Mouse (Mus musculus) E14TG2a.4 (cell line): ENCODE data around the gene Mesp1.

Source experiments
- H3K27me3 ChIP-seq: 2 replicates; pipeline ENCODE4 v1.6.1; 2014; ENCODE audit warnings: low read length, control low read depth; ENCODE audit not compliant: insufficient read depth
- H3K36me3 ChIP-seq: 2 replicates; pipeline ENCODE4 v1.6.1; 2014; ENCODE audit warnings: low read length, control low read depth; ENCODE audit not compliant: insufficient read depth
- H3K4me1 ChIP-seq: replicated peaks from 2 replicates; pipeline ENCODE4 v1.6.1; 2014; ENCODE audit warnings: low read depth, low read length, control low read depth
- H3K4me3 ChIP-seq: replicated peaks from 2 replicates; pipeline ENCODE4 v1.5.1; 2014; ENCODE audit warnings: mild to moderate bottlenecking, low read length
- H3K9me3 ChIP-seq: 2 replicates; pipeline ENCODE4 v1.6.1; 2014; ENCODE audit warnings: low read length, control low read depth
- CTCF ChIP-seq: conservative IDR thresholded peaks from 2 replicates; pipeline ENCODE4 v1.5.1; 2014; ENCODE audit warnings: low read length
- NANOG ChIP-seq: IDR thresholded peaks from 2 replicates; pipeline ENCODE4 v1.6.1; 2014; ENCODE audit warnings: borderline replicate concordance, low read length, mixed read lengths
- POU5F1 ChIP-seq: IDR thresholded peaks from 2 replicates; pipeline ENCODE4 v1.6.1; 2014; ENCODE audit warnings: low read length, borderline replicate concordance

Mesp1 gene

DNA sequence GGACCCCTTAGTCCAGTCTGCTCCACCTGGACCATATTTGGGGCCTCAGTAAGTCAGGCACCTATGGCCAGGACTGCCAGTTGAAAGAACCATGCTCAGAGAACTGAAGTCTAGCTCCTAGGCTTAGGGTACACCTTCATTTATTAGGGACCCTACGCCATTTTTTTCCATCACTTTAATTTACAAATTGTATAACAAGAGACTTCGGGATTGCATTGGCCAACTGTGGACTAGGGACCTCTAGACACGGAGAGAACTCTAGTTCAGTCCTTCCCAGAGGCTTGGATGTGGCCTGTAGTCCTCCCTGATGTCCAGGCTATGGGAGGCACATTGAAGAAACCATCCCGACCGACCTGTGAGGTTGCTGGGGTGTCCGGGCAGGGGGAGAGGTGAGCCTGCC is at the start of gene Mesp1:
Gene Mesp1, minus strand, starts transcription at position 101 of the 400 bp plus-strand sequence.
- Histone ChIP-seq H3K4me1 (peaks cover 34% of the 10 kb centered on the region), H3K9me3 (no peaks in the 10 kb centered on the region), H3K27me3 (peaks cover 87% of the 10 kb centered on the region), H3K36me3 (no peaks in the 10 kb centered on the region), H3K4me3 (peak within 1 kb of the TSS; percentile 82)
- TF ChIP-seq CTCF (no peak), POU5F1 (no peak), NANOG (no peak)

GRCm38 (mm10) chr7:79842163-79842562 is 48.6 kb upstream of the Mesp1 start:
- Histone ChIP-seq H3K27me3 (peaks cover 27% of the 10 kb centered on the region), H3K36me3 (peaks cover 22% of the 10 kb centered on the region), H3K9me3 (no peaks in the 10 kb centered on the region), H3K4me3 (no peak overlapping the region), H3K4me1 (peaks cover 15% of the 10 kb centered on the region)
- TF ChIP-seq POU5F1 (no peak), NANOG (no peak), CTCF (no peak)

GRCm38 (mm10) chr7:79837247-79837646 is 43.7 kb upstream of the Mesp1 start:
- Histone ChIP-seq H3K4me1 (peaks cover 3% of the 10 kb centered on the region; the same call in 1 of the 2 replicates), H3K27me3 (no peaks in the 10 kb centered on the region), H3K4me3 (no peak overlapping the region), H3K9me3 (no peaks in the 10 kb centered on the region), H3K36me3 (peaks cover 28% of the 10 kb centered on the region)
- no peak for TF ChIP-seq NANOG
- no peak for TF ChIP-seq POU5F1
- no peak for TF ChIP-seq CTCF

GRCm38 (mm10) chr7:79835196-79835595 is 41.6 kb upstream of the Mesp1 start:
- peaks cover 15% of the 10 kb centered on the region for H3K36me3 ChIP-seq
- H3K4me1 ChIP-seq = no peaks in the 10 kb centered on the region
- TF ChIP-seq CTCF (no peak), POU5F1 (no peak), NANOG (no peak)
- no peaks in the 10 kb centered on the region for H3K9me3 ChIP-seq
- no peaks in the 10 kb centered on the region for H3K27me3 ChIP-seq
- no peak overlapping the region for H3K4me3 ChIP-seq

- Histone ChIP-seq H3K4me1 (no peaks in the 10 kb centered on the region), H3K27me3 (no peaks in the 10 kb centered on the region), H3K9me3 (no peaks in the 10 kb centered on the region), H3K36me3 (peaks cover 5% of the 10 kb centered on the region), H3K4me3 (no peak overlapping the region)
- TF ChIP-seq POU5F1 = no peak
- no peak for TF ChIP-seq CTCF
- TF ChIP-seq NANOG = no peak
Measured at GRCm38 (mm10) chr7:79832980-79833379, 39.4 kb upstream of the Mesp1 start.

- H3K4me3 ChIP-seq = no peak overlapping the region
- peaks cover 15% of the 10 kb centered on the region for H3K36me3 ChIP-seq
- H3K27me3 ChIP-seq = no peaks in the 10 kb centered on the region
- TF ChIP-seq NANOG (no peak), CTCF (no peak), POU5F1 (no peak)
- 0 out of 2 replicates have a peak, but pooled peaks cover under 1% of the 10 kb centered on the region for H3K4me1 ChIP-seq
- no peaks in the 10 kb centered on the region for H3K9me3 ChIP-seq
Measured at GRCm38 (mm10) chr7:79831585-79831984, 38.0 kb upstream of the Mesp1 start.

DNA sequence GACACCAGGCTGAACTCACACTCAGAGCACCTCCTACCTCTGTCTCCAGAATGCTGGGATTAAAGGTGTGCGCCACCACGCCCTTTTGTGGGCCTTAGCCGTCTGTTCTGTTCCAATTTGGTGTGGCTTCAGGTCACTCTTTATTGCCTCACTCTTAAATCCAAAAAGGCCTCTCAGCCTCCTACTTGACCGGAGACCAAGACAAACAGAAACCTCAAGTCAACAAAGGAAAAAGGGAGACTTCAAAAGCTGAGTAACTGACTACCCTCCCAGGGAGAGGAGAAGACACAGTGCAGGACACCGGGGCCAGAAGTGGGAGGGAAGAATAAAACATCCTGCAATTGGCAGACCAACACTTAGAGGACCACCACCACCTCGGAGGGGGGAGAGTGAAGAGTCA is 37.6 kb upstream of the Mesp1 start:
- H3K36me3 ChIP-seq = peaks cover 19% of the 10 kb centered on the region
- H3K27me3 ChIP-seq = no peaks in the 10 kb centered on the region
- H3K4me1 ChIP-seq = 0 out of 2 replicates have a peak, but pooled peaks cover 5% of the 10 kb centered on the region
- no peaks in the 10 kb centered on the region for H3K9me3 ChIP-seq
- no peak overlapping the region for H3K4me3 ChIP-seq
- TF ChIP-seq CTCF (no peak), POU5F1 (no peak), NANOG (no peak)

GRCm38 (mm10) chr7:79828341-79828740 is 34.8 kb upstream of the Mesp1 start:
- peaks cover 24% of the 10 kb centered on the region for H3K36me3 ChIP-seq
- no peaks in the 10 kb centered on the region for H3K9me3 ChIP-seq
- 0 out of 2 replicates have a peak, but pooled peaks cover 6% of the 10 kb centered on the region for H3K4me1 ChIP-seq
- TF ChIP-seq CTCF = no peak
- no peak for TF ChIP-seq POU5F1
- no peak for TF ChIP-seq NANOG
- no peak overlapping the region for H3K4me3 ChIP-seq
- no peaks in the 10 kb centered on the region for H3K27me3 ChIP-seq

- no peak overlapping the region for H3K4me3 ChIP-seq
- H3K9me3 ChIP-seq = no peaks in the 10 kb centered on the region
- no peaks in the 10 kb centered on the region for H3K27me3 ChIP-seq
- peaks cover 21% of the 10 kb centered on the region for H3K36me3 ChIP-seq
- H3K4me1 ChIP-seq = peaks cover 62% of the 10 kb centered on the region
- TF ChIP-seq CTCF (no peak), NANOG (no peak), POU5F1 (no peak)
Measured at GRCm38 (mm10) chr7:79822092-79822695, 28.6 kb upstream of the Mesp1 start.
